Mouse (Mus musculus): Measurements from ENCODE around the gene Prkg2. TPM values are rescaled to one million over a fixed set of nuclear protein-coding genes. Genes with fewer than 3 reads are reported as not detected.

Prkg2 gene
- polyA plus RNA-seq, 1 experiment: not detected

- no peaks in the 10 kb centered on the region for H3K4me1 ChIP-seq (ENCODE audit: control insufficient read depth, insufficient read depth, low read length)
- TF ChIP-seq CTCF (IDR thresholded peaks at IDR 0.05; ENCODE audit: low read depth, low read length) (no peak), POLR2A (IDR thresholded peaks at IDR 0.05; ENCODE audit: borderline replicate concordance, low read depth, low read length) (no peak)
- no peak overlapping the region for H3K27ac ChIP-seq (ENCODE audit: insufficient read depth, low read depth, low read length)
- H3K4me3 ChIP-seq (ENCODE audit: insufficient read depth, low read length): no peak overlapping the region
These were observed 52.1 kb downstream of the Prkg2 start for GRCm38 (mm10) chr5:98985077-98985476.

GRCm38 (mm10) chr5:98981304-98981703 is 55.8 kb downstream of the Prkg2 start:
- TF ChIP-seq CTCF (IDR thresholded peaks at IDR 0.05; ENCODE audit: low read depth, low read length): no peak
- TF ChIP-seq POLR2A (IDR thresholded peaks at IDR 0.05; ENCODE audit: borderline replicate concordance, low read depth, low read length): no peak
- H3K4me1 ChIP-seq (ENCODE audit: control insufficient read depth, insufficient read depth, low read length): no peaks in the 10 kb centered on the region
- no peak overlapping the region for H3K27ac ChIP-seq (ENCODE audit: insufficient read depth, low read depth, low read length)
- no peak overlapping the region for H3K4me3 ChIP-seq (ENCODE audit: insufficient read depth, low read length)

- no peak overlapping the region for H3K4me3 ChIP-seq (ENCODE audit: insufficient read depth, low read length)
- H3K4me1 ChIP-seq (ENCODE audit: control insufficient read depth, insufficient read depth, low read length): no peaks in the 10 kb centered on the region; the same call in 1 of the 2 replicates
- no peak for TF ChIP-seq POLR2A (IDR thresholded peaks at IDR 0.05; ENCODE audit: borderline replicate concordance, low read depth, low read length)
- no peak for TF ChIP-seq CTCF (IDR thresholded peaks at IDR 0.05; ENCODE audit: low read depth, low read length)
- H3K27ac ChIP-seq (ENCODE audit: insufficient read depth, low read depth, low read length): no peak overlapping the region
These were observed 58.8 kb downstream of the Prkg2 start for GRCm38 (mm10) chr5:98978316-98978715.

- H3K4me1 ChIP-seq (ENCODE audit: control insufficient read depth, insufficient read depth, low read length): no peaks in the 10 kb centered on the region; the same call in 1 of the 2 replicates
- TF ChIP-seq POLR2A (IDR thresholded peaks at IDR 0.05; ENCODE audit: borderline replicate concordance, low read depth, low read length) (no peak), CTCF (IDR thresholded peaks at IDR 0.05; ENCODE audit: low read depth, low read length) (no peak)
- H3K4me3 ChIP-seq (ENCODE audit: insufficient read depth, low read length): no peak overlapping the region
- no peak overlapping the region for H3K27ac ChIP-seq (ENCODE audit: insufficient read depth, low read depth, low read length)
These were observed 61.1 kb downstream of the Prkg2 start for GRCm38 (mm10) chr5:98975877-98976672.

GRCm38 (mm10) chr5:98966679-98967078 is 70.5 kb downstream of the Prkg2 start:
- TF ChIP-seq CTCF (IDR thresholded peaks at IDR 0.05; ENCODE audit: low read depth, low read length): no peak
- no peak for TF ChIP-seq POLR2A (IDR thresholded peaks at IDR 0.05; ENCODE audit: borderline replicate concordance, low read depth, low read length)
- Histone ChIP-seq H3K4me1 (ENCODE audit: control insufficient read depth, insufficient read depth, low read length) (no peaks in the 10 kb centered on the region), H3K27ac (ENCODE audit: insufficient read depth, low read depth, low read length) (no peak overlapping the region), H3K4me3 (ENCODE audit: insufficient read depth, low read length) (no peak overlapping the region)

- Histone ChIP-seq H3K27ac (ENCODE audit: insufficient read depth, low read depth, low read length) (no peak overlapping the region), H3K4me3 (ENCODE audit: insufficient read depth, low read length) (no peak overlapping the region), H3K4me1 (ENCODE audit: control insufficient read depth, insufficient read depth, low read length) (no peaks in the 10 kb centered on the region)
- no peak for TF ChIP-seq CTCF (IDR thresholded peaks at IDR 0.05; ENCODE audit: low read depth, low read length)
- no peak for TF ChIP-seq POLR2A (IDR thresholded peaks at IDR 0.05; ENCODE audit: borderline replicate concordance, low read depth, low read length)
These were observed 72.0 kb downstream of the Prkg2 start for GRCm38 (mm10) chr5:98965139-98965538.

GRCm38 (mm10) chr5:98964367-98964766 is 72.8 kb downstream of the Prkg2 start:
- TF ChIP-seq POLR2A (IDR thresholded peaks at IDR 0.05; ENCODE audit: borderline replicate concordance, low read depth, low read length): no peak
- TF ChIP-seq CTCF (IDR thresholded peaks at IDR 0.05; ENCODE audit: low read depth, low read length): no peak
- no peak overlapping the region for H3K27ac ChIP-seq (ENCODE audit: insufficient read depth, low read depth, low read length)
- no peak overlapping the region for H3K4me3 ChIP-seq (ENCODE audit: insufficient read depth, low read length)
- H3K4me1 ChIP-seq (ENCODE audit: control insufficient read depth, insufficient read depth, low read length): no peaks in the 10 kb centered on the region

- Histone ChIP-seq H3K27ac (ENCODE audit: insufficient read depth, low read depth, low read length) (no peak overlapping the region), H3K4me1 (ENCODE audit: control insufficient read depth, insufficient read depth, low read length) (no peaks in the 10 kb centered on the region), H3K4me3 (ENCODE audit: insufficient read depth, low read length) (no peak overlapping the region)
- no peak for TF ChIP-seq CTCF (IDR thresholded peaks at IDR 0.05; ENCODE audit: low read depth, low read length)
- no peak for TF ChIP-seq POLR2A (IDR thresholded peaks at IDR 0.05; ENCODE audit: borderline replicate concordance, low read depth, low read length)
These were observed 74.7 kb downstream of the Prkg2 start for GRCm38 (mm10) chr5:98962472-98962871.

- no peak overlapping the region for H3K4me3 ChIP-seq (ENCODE audit: insufficient read depth, low read length)
- TF ChIP-seq POLR2A (IDR thresholded peaks at IDR 0.05; ENCODE audit: borderline replicate concordance, low read depth, low read length): no peak
- no peak for TF ChIP-seq CTCF (IDR thresholded peaks at IDR 0.05; ENCODE audit: low read depth, low read length)
- H3K4me1 ChIP-seq (ENCODE audit: control insufficient read depth, insufficient read depth, low read length): no peaks in the 10 kb centered on the region
These were observed 81.6 kb downstream of the Prkg2 start for GRCm38 (mm10) chr5:98955576-98955975.

GRCm38 (mm10) chr5:98953386-98953785 is 83.8 kb downstream of the Prkg2 start:
- H3K27ac ChIP-seq (ENCODE audit: insufficient read depth, low read depth, low read length): no peak overlapping the region
- no peak overlapping the region for H3K4me3 ChIP-seq (ENCODE audit: insufficient read depth, low read length)
- H3K4me1 ChIP-seq (ENCODE audit: control insufficient read depth, insufficient read depth, low read length): no peaks in the 10 kb centered on the region
- TF ChIP-seq CTCF (IDR thresholded peaks at IDR 0.05; ENCODE audit: low read depth, low read length) (no peak), POLR2A (IDR thresholded peaks at IDR 0.05; ENCODE audit: borderline replicate concordance, low read depth, low read length) (no peak)

More at GRCm38 (mm10) chr5:98955576-98955975, 81.6 kb downstream of the Prkg2 start:
- no peak overlapping the region for H3K27ac ChIP-seq (ENCODE audit: insufficient read depth, low read depth, low read length)

Measured in bone marrow macrophage, adult 2 months (primary cell).